Mouse (Mus musculus) heart, adult 11 months (tissue): ENCODE measurements around the gene Toe1.
A peak's percentile ranks its signal among the peaks of the same experiment; 100 is the strongest.
"Not testable (repeated sequence)": the region's sequence is repeated elsewhere in the genome, so short reads cannot be mapped to it uniquely, and the experiment has no call there.

Source experiments
- DNase-seq: peaks from one replicate; pipeline ENCODE4 v3.0.0; 2022

The Toe1 gene

DNA sequence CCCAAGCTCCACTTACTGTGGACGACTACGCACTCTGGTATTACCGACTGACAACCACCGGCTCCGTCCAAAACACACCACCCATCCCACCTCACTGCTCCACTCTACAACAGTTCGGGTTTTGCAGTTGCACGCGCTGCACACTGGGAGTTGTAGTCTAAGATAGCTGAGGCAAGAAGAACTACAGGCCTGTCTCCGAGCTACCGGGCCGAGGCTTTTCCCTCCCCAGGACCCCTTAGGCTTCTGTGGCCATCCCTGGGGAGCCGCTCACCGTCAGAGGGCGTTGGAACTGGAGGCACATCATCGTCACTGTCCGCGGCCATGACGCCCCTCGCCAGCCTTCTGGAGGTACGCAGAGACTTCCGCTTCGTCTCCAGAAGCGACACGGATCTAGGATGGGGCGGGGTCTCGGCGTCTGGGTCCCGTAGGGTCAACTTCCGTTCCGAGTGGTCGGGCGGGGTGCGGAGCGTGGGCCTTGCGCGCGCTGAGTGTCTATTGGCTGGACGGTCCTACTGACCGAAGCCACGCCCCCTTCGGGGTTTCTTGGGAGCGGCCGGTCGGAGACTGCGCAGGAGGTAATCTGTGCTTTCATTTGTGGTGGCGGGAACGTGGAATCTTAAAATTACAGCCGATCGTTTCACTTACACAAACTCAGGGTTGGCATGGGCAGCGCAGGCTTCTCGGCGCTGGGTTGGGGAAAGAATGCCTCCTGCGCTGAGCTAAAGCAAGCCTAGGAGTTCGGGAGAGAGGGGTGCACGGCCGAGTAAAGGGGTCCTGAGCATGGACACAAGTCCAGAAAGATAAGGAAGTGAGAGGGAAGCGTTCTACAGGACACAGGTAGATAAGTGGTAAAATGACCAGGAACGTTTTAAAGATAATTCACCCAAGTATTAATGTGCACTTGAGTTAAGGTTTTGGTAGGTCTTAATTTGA lies at the start of gene Toe1, which contains the start of gene Mutyh:
Gene Toe1, minus strand, starts transcription at position 444 of the 933 bp plus-strand sequence.
Gene Mutyh, plus strand, starts transcription at position 527 of the 933 bp plus-strand sequence.
- peak; percentile 99 for DNase-seq

DNA sequence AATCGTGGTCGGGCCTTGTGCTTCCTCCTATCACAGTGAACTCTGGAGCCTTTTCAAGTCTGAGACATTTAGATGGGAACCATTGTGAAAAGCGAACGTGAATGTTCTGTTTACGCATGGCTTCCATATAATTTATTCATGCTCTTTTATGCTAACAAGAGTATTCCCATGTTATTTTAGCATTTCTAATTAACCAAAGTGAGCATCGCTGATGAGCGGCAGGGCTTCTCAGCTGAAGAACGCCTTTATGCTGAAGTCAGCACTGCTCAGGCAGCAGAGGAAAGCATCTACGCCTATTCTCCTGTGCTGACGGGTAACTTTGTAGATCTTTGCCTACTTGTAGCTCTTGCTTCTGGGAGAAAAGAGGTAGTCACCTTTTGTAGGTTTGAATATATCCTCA lies 49.8 kb upstream of the Toe1 start:
- DNase-seq: peak; percentile 72

GRCm38 (mm10) chr4:116854286-116854685 lies 46.8 kb upstream of the Toe1 start:
- DNase-seq: no peak

DNA sequence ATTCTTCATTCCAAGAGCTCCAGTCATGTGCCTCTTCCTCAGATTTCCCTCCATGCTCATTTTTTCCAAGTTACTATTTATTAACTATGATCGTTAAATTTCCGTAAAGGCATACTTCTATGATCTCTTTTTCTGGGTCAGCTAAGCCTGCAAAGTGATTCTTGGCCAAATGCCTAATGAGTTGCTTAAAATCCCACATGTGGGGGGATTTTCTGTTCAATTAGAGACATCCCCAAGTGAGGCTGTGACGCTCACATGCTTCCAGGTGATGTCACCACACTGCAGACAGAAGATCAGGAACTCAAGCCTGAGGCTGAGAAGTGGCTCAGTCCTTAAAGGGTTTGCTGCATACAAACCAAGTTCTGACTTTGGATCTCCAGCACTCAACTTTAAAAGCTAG lies 42.5 kb upstream of the Toe1 start:
- DNase-seq: no peak

GRCm38 (mm10) chr4:116844324-116844723 lies 36.9 kb upstream of the Toe1 start:
- no peak for DNase-seq

DNA sequence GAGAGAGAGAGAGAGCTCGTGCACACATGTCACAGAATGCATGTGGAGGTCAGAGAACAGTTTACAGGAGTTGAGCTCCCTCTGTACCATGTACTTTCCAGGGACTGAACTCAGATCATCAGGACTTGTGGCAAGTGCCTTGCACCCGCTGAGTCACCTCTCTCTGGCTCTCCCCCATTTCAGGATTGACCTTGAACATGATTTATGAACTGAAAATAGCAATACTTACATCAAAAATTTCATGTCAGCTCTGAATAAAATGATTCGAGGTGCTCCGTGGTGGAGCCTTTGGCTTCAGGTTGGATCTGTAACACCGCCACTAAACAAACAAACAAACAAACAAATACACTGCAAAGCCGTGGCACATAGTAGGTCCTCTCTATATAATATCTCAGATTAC lies 33.4 kb upstream of the Toe1 start:
- DNase-seq: no peak

DNA sequence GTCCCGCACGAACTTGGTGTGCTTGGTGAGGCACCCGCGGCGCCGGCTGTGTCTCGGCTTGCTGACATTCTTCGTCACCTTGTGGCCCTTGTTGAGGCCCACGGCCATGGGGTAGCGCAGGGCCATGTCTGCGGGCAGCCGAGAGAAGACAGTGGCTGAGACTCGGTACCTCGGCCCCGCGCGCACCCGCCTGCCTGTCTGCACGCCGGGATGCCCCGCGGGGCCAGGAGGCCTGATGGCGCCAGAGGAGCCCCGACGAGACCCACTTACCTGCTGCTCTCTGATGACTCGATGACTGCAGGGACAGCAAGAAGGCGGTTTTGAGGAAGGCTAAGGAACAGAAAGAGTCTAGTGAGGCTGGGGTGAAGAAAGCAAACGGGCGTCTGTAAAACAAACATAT lies 32.7 kb upstream of the Toe1 start:
- DNase-seq: not testable (repeated sequence)

DNA sequence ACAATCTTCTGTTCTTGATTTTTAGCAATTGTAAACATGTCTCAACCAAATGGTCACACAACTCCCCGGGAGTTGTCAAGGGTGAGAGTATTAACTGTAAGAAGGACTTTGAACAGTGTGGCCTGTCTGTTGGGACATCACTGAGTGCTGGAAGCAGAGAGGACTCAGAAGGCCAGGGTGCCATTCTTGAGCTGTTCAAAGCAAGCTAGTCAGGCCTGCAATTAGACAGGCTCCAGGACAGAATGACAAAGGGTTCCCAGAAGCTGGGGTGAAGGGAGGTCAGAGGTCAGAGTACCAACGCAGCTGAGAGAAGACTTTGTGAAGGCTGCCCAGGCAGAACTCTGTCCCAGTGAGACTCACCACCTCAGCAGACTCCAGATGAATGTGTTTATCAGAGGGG lies 31.6 kb upstream of the Toe1 start:
- no peak for DNase-seq

DNA sequence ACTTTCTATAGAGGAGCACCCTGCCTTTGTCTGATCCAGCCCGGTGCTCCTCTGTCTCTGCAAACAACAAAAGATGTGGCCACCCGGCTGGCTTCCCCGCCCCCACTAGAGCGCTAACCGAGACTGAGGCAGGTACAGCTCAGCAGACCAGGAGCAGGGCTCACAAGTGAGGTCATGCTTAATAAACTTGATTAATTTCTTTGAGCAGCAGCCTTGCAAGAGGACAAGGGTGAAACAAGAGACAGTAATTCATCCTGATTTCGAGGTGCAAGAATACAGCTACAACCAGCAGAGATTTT lies 22.6 kb upstream of the Toe1 start:
- no peak for DNase-seq

DNA sequence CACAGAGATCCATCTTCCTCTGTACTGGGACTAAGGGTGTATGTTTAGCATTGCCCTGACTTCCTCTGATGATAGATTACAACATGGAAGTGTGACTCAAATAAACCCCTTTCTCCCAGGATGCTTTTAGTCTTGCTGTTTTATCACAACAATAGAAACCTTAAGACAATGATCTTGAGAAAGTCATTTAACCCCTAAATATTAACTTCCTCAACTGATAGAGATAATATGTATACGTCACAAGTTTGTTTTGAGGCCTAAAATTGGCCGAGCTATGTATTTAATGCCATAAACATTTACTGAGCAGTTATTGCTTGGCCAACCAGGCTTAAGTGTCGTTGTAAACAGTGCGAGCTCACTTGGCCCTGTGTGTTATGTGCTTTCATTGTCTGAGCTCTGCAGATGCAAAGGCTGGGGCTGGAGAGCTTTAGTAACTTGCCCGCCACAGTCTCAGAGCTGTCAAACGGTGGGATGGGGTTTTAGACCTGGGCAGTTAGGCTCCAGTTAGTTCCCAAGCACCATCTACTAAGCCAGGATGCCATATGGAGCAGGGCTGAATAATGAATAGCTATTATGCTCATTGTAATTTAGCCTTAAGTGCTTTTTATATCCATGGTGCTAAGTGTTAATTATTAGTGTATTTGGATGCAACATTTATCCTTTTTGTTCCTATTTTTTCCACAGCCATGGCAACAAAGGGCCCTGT lies 22.1 kb upstream of the Toe1 start:
- DNase-seq: no peak

DNA sequence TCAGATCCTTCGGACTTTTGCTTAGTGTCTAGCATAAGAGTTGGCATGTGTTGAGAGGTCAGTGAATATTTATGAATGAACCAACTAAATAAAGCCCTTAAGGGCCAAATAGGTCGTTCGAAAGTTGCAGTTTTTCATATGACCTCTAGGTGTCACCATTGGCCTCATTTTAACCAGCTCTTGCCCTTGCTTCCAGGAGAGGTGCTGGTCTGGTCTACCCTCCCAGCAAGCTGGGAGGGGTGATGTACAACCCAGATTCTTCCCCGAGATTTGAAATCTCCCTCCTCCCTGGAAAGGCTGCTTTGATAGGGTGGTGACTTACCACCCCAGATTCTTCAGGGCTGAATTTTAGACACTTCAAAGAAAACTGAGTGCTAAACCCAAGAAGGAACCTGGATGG lies 20.4 kb upstream of the Toe1 start:
- DNase-seq: no peak

DNA sequence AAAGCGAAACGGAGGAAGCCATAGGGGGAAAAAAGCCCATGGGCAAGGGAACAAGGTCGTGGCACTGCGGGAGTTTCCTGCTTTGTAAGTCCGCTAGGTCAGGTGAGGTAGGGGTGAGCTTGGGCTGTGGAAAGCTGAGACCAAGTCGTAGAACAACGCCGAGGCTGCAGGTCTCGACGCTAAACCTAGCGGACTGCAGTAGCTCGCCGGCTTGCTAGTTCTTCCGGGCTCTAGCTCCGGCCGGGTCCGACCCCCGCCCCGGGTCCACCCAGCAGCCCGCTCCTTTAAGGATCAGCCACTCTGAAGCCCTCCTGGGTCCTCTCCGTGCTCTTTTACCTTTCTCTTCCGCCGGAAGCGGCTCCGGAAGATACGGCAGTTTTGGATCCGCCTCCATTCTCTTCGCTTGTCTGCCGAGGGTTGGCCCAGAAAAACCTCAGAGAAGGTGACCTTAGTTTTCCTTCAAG lies 17.1 kb upstream of the Toe1 start:
- DNase-seq: peak; percentile 97

GRCm38 (mm10) chr4:116821694-116822016 lies 14.2 kb upstream of the Toe1 start, which contains the start of gene Hpdl:
Gene Hpdl, minus strand, starts transcription at chr4:116821707.
- DNase-seq: no peak

DNA sequence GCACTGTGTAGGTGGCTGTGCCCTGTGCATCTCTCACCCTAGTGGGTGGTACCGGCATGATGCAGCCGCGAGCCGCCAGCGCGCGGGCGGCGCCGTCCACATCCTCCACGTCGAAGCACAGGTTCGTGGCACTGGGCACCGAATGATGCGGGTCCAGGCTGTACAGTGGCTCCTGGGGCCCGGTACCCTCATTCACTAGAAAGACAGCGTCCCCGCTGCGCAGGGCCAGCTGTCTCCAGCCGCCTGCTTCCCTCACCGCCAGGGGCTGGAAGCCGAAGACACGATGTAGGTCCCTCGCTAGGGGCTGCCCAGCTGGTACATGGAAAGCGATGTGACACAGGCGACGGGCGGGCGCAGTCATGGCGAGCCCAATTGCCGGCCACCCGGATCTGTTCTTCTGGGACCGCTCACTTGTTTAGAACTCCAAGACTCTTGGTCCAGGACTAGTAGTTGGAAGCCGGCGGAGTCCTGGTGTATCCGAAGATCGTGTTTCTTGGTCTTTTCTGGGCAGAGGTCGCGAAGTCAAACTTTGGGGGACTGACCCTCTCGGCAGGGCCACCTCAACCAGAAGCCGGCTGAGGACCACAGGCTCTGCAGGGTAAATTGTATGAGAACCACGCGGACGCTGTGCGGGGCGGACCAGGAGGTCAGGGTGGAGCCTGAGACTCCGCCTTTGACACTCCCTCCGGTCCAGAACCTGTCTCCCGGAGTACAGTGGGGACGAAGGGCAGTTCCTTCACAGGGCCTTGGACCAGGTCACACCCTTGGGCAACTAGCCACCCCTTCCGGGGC lies 13.7 kb upstream of the Toe1 start:
- DNase-seq: peak; percentile 99

GRCm38 (mm10) chr4:116819968-116820901 lies 12.8 kb upstream of the Toe1 start:
- DNase-seq: peak; percentile 92

DNA sequence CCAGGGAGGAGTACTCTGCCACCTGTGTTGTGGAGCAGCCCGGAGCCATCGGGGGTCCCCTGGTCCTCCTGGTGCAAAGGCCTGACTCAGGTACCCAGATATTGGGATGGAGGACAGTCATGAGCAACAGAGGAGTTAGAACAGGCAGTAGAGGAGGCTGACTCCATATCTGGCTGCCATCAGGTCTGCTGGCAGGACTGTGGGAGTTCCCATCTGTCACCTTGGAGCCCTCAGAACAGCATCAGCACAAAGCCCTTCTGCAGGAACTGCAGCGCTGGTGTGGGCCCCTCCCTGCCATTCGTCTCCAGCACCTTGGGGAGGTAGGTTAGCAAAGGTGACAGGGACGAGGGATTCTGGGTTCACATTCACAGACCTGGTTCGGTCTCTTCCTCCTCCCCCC lies 10.0 kb upstream of the Toe1 start:
- no peak for DNase-seq

GRCm38 (mm10) chr4:116815276-116815675 lies 7.8 kb upstream of the Toe1 start:
- no peak for DNase-seq

DNA sequence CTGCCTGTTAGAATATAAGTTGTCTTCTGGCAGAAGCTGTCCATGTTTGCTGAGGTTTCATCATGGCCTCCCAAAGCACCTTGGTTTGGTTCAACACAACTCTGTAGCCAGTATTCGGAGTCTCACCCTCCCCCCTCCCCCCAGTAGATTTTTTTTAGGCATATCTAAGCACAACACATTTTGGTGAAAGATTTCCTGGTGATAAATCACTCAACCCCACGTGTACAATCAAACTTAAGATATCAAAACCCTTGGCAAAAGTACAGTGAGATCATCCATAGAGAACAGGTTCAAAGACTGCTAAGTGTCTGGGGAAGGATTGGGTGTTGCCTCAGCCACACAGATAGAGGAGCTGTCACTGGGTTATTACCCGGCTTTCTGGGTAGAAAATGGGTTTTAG lies 3.6 kb upstream of the Toe1 start:
- DNase-seq: no peak

GRCm38 (mm10) chr4:116799901-116800300 lies 7.5 kb downstream of the Toe1 start:
- no peak for DNase-seq

DNA sequence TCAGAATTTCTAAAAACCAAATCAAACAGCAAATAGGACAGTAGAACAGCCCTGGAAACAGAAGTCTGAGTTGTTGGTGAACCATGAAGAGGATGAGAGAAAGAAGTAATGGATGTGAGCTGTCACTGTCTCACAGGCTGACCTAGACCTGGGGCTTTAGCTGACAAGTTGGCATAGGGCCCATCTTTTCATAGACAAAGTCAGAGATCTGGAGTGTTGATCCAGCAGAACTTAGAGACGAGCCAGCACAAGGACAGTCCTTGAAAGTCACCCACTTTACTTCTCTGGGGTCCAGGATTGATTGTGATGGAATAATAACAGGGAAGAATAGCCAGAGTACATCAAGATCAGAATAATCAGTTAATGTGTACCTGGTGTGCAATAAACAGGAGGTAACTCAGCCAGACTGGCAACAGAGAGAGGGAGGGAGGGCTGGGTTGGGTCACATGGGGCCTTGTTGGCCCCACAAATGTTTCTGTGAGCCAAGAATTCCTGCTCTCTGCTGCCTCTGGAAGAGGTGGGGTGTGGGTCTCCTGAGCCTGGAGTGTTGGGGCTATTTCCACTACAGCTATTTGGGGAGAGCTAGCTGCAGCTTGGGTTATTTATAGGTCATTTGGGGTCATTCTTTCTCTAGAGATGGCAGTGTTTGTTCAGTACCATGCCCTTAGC lies 10.9 kb downstream of the Toe1 start:
- DNase-seq: peak; percentile 96

DNA sequence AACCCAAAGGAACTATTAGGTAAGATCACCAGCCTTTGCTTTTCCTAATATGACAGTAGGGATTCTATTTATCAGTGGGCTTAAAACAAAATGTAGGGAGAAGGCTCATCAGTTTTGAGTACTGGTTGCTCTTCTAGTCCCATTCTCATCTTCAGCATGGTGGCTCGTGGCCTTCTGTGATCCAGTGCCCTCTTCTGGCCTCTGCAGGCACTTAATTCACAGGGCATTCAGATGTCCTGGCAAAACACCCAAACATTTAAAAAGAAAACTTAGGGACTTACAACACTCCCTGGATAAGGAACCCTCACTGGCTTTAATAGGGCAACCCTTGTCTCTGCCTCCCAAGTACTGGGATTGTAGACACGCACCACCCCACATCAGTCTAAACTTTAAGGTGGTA lies 13.2 kb downstream of the Toe1 start:
- peak; percentile 73 for DNase-seq

DNA sequence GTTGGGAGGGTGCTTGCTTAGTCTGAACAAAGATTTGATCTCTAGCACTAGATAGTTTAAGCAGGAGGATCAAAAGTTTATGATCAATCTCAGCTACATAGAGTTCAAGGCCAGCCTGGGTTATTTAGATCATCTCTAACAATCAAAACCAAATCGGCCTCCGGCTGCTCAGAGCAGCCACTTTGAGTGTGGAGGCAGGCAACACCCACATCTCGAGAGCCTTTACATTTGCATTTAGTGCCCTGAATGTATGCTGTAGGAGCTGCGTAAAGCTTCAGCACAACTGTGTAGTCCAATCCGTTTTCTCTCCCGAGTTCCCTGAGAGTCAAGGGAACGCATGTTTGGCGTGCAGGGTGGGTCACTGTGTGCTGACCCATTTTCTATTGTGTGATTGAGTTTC lies 15.0 kb downstream of the Toe1 start:
- DNase-seq: no peak
